Mouse (Mus musculus): Measurements from ENCODE around the gene Rbm28. TPM values are rescaled to one million over a fixed set of nuclear protein-coding genes. Genes with fewer than 3 reads are reported as not detected.

Gene Rbm28
- total and polyA plus RNA-seq, 3 experiments: 37.6 to 103 (median 56.2) TPM

DNA sequence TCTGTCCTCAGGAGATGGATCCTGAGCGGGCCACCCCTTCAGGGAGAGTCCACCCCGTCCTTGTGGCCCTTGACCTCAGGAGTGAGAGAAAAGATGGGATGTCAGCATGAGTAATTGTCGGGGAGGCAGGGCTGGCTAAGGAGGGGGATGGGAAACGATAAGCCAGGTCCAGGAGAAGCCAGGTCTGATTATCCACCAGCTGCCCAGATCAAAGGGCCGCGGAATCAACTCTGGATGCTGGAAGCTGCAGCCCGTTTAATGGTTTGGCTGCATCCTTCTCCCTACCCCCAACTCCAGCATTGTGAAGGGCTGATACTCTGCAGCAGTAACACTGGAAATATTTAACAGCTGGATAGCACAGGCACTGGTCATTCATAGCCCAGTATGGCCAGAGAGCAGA, 9.6 kb upstream of the Rbm28 start:
- no peak overlapping the region for H3K4me2 ChIP-seq (ENCODE audit: insufficient read depth, low read depth, poor library complexity, severe bottlenecking)
- no peak for TF ChIP-seq RCOR1 (conservative IDR thresholded peaks at IDR 0.05; ENCODE audit: low read depth, low read length)
- TF ChIP-seq KAT2A (IDR thresholded peaks at IDR 0.05; ENCODE audit: insufficient replicate concordance, low read length): no peak
- no peak for TF ChIP-seq PAX5 (IDR thresholded peaks at IDR 0.05; ENCODE audit: low read length)
- no peak for TF ChIP-seq MEF2A (IDR thresholded peaks at IDR 0.05; ENCODE audit: borderline replicate concordance, low read depth, low read length)
- no peak for TF ChIP-seq IRF4 (IDR thresholded peaks at IDR 0.05; ENCODE audit: low read depth, low read length)
- no peak for TF ChIP-seq MAX (IDR thresholded peaks at IDR 0.05; ENCODE audit: low read length)
- no peak for TF ChIP-seq EP300 (IDR thresholded peaks at IDR 0.05; ENCODE audit: low read length)
- TF ChIP-seq ELF1 (IDR thresholded peaks at IDR 0.05; ENCODE audit: low read depth, low read length): no peak
- TF ChIP-seq E2F4 (IDR thresholded peaks at IDR 0.05; ENCODE audit: insufficient replicate concordance, low read depth, low read length): no peak
- TF ChIP-seq ZC3H11A (IDR thresholded peaks at IDR 0.05; ENCODE audit: low read depth, low read length): no peak
- TF ChIP-seq MXI1 (IDR thresholded peaks at IDR 0.05; ENCODE audit: low read depth, low read length): no peak
- no peak for TF ChIP-seq JUND (conservative IDR thresholded peaks at IDR 0.05; ENCODE audit: low read depth, low read length)
- no peak for TF ChIP-seq CTCF (conservative IDR thresholded peaks at IDR 0.05 in 1 of 2, IDR thresholded peaks at IDR 0.05 in 1 of 2; ENCODE audit: low read depth in 2 of 2, low read length in 2 of 2)
- no peak for TF ChIP-seq ZKSCAN1 (IDR thresholded peaks at IDR 0.05; ENCODE audit: borderline replicate concordance, low read depth, low read length)
- no peak for TF ChIP-seq HCFC1 (IDR thresholded peaks at IDR 0.05; ENCODE audit: low read depth, low read length)
- H3K79me2 ChIP-seq (replicated peaks; ENCODE audit: control insufficient read depth, extremely low read depth, insufficient read depth, poor library complexity, severe bottlenecking): no peaks in the 10 kb centered on the region
- no peak for DNase-seq (ENCODE audit: extremely low read depth)
- peaks cover 96% of the 10 kb centered on the region for H3K27me3 ChIP-seq (replicated peaks)
- no peaks in the 10 kb centered on the region for H3K9me3 ChIP-seq (replicated peaks; ENCODE audit: low read length)
- H3K27ac ChIP-seq (ENCODE audit: insufficient read depth, low read depth): no peak overlapping the region
- dilution Hi-C loops (cut with MboI; ENCODE audit: extremely low pct_ligation_motif_present, extremely low pct_unique_long_range_greater_than_20kb, low sequenced_read_pairs): no loop called here
- peaks cover 0 to 6% of the 10 kb centered on the region in 2 experiments; a peak in 1 of 4 replicates for H3K4me1 ChIP-seq (ENCODE audit: control insufficient read depth in 1 of 2, insufficient read depth in 2 of 2)
- no peak overlapping the region for H3K9ac ChIP-seq (ENCODE audit: insufficient read depth, low read depth)
- H3K4me3 ChIP-seq (replicated peaks in 1 of 3; ENCODE audit: low read depth in 2 of 3, low read length in 2 of 3, poor library complexity in 1 of 3): no peak overlapping the region
- in situ Hi-C loops (cut with MboI; ENCODE audit: low pct_ligation_motif_present, low pct_unique_long_range_greater_than_20kb, low sequenced_read_pairs): no loop called here
- no peaks in the 10 kb centered on the region for H3K36me3 ChIP-seq (replicated peaks in 1 of 2; ENCODE audit: control insufficient read depth in 1 of 2, insufficient read depth in 1 of 2, low read length in 1 of 2)

DNA sequence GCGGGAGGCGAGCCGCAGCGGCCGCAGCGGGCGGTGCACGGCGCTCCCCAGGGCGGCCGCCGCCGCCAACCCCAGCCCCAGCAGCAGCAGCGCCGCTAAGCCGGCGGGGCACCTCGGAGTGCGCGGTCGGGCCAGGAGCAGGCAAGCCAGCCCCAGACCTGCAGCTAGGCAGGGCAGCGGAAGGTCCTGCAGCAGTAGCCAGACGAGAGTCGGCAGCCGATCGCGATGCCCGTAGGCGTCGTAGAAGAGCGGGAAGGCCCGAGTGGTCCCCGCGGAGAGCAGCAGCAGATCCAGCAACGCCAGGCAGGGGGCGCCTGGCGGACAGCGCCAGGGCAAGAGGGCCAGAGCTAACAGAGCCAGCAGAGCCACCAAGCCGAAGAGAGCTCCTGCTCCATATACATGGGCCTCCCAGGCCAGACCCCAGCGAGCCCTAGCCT, 6.2 kb upstream of the Rbm28 start:
- Histone ChIP-seq H3K9ac (ENCODE audit: insufficient read depth, low read depth) (no peak overlapping the region), H3K27ac (ENCODE audit: insufficient read depth, low read depth) (no peak overlapping the region), H3K4me1 (ENCODE audit: control insufficient read depth in 1 of 2, insufficient read depth in 2 of 2) (peaks cover 0 to 6% of the 10 kb centered on the region in 2 experiments; a peak in 1 of 4 replicates), H3K79me2 (replicated peaks; ENCODE audit: control insufficient read depth, extremely low read depth, insufficient read depth, poor library complexity, severe bottlenecking) (no peaks in the 10 kb centered on the region), H3K4me2 (ENCODE audit: insufficient read depth, low read depth, poor library complexity, severe bottlenecking) (peak overlapping the region; percentile 30; the same call in 1 of the 2 replicates), H3K4me3 (replicated peaks in 1 of 3; ENCODE audit: low read depth in 2 of 3, low read length in 2 of 3, poor library complexity in 1 of 3) (peak overlapping the region in 1 of 3 experiments; percentile 26), H3K27me3 (replicated peaks) (peaks cover 93% of the 10 kb centered on the region), H3K36me3 (replicated peaks in 1 of 2; ENCODE audit: control insufficient read depth in 1 of 2, insufficient read depth in 1 of 2, low read length in 1 of 2) (no peaks in the 10 kb centered on the region), H3K9me3 (replicated peaks; ENCODE audit: low read length) (no peaks in the 10 kb centered on the region)
- DNase-seq (ENCODE audit: extremely low read depth): peak; percentile 43
- in situ Hi-C loops (cut with MboI; ENCODE audit: low pct_ligation_motif_present, low pct_unique_long_range_greater_than_20kb, low sequenced_read_pairs) (no loop called here), dilution Hi-C loops (cut with MboI; ENCODE audit: extremely low pct_ligation_motif_present, extremely low pct_unique_long_range_greater_than_20kb, low sequenced_read_pairs) (no loop called here)
- peak in 1 of 2 experiments; percentile 76; a peak in 2 of 4 replicates for TF ChIP-seq CTCF (conservative IDR thresholded peaks at IDR 0.05 in 1 of 2, IDR thresholded peaks at IDR 0.05 in 1 of 2; ENCODE audit: low read depth in 2 of 2, low read length in 2 of 2)
- 0 out of 2 replicates have a peak, but pooled peaks have one; percentile 19 for TF ChIP-seq TCF12 (IDR thresholded peaks at IDR 0.05; ENCODE audit: low read depth, low read length)
- TF ChIP-seq HCFC1 (IDR thresholded peaks at IDR 0.05; ENCODE audit: low read depth, low read length): no peak
- no peak for TF ChIP-seq CHD2 (IDR thresholded peaks at IDR 0.05; ENCODE audit: low read length)
- no peak for TF ChIP-seq USF2 (conservative IDR thresholded peaks at IDR 0.05; ENCODE audit: low read depth, low read length)
- TF ChIP-seq SMC3 (IDR thresholded peaks at IDR 0.05; ENCODE audit: low read depth, low read length): peak; percentile 79
- peak; percentile 32 for TF ChIP-seq RAD21 (IDR thresholded peaks at IDR 0.05; ENCODE audit: low read depth, low read length)
- peak; percentile 60; the same call in 1 of the 2 replicates for TF ChIP-seq MAX (IDR thresholded peaks at IDR 0.05; ENCODE audit: low read length)
- TF ChIP-seq IRF4 (IDR thresholded peaks at IDR 0.05; ENCODE audit: low read depth, low read length): peak; percentile 24; the same call in 1 of the 2 replicates
